Mouse (Mus musculus) liver, adult 2 months (tissue): ENCODE results near the gene Olfr945.

Experiments used
- CTCF ChIP-seq: fragments of 200-500 bp; IDR thresholded peaks from 2 replicates; pipeline ENCODE4 v1.5.1; 2011; ENCODE audit warnings: low read depth, low read length, control low read depth
- POLR2A ChIP-seq: fragments of 200-500 bp; IDR thresholded peaks from 2 replicates; pipeline ENCODE4 v1.6.1; 2011; ENCODE audit warnings: low read length, control low read depth; ENCODE audit not compliant: insufficient read depth; ENCODE audit errors: extremely low read depth

DNA sequence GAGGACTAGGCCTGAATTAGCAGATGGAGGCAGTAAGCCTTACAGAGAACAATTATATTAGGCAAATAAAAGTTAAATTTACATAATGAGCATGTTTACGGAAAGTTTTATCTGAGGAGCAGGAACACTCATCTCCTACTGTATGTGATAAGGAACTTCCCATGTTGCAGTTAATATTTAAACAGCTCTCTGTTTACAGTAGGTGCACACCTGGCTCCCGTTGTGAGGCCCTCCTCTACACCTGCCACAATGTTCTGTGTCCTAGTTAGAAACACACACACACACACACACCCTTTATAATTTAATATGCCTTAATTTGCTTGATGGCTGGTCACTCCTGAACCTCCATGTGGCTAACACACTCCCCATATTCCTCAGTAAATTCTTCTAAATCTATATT lies 10.5 kb upstream of the Olfr945 start:
- no peak for TF ChIP-seq POLR2A
- no peak for TF ChIP-seq CTCF
